Mouse (Mus musculus): ENCODE measurements around the gene Intu. TPM values are rescaled to one million over a fixed set of nuclear protein-coding genes. Genes with fewer than 3 reads are reported as not detected.

Gene Intu
- polyA plus RNA-seq, 1 experiment from 2014 or later = 2.6 TPM

DNA sequence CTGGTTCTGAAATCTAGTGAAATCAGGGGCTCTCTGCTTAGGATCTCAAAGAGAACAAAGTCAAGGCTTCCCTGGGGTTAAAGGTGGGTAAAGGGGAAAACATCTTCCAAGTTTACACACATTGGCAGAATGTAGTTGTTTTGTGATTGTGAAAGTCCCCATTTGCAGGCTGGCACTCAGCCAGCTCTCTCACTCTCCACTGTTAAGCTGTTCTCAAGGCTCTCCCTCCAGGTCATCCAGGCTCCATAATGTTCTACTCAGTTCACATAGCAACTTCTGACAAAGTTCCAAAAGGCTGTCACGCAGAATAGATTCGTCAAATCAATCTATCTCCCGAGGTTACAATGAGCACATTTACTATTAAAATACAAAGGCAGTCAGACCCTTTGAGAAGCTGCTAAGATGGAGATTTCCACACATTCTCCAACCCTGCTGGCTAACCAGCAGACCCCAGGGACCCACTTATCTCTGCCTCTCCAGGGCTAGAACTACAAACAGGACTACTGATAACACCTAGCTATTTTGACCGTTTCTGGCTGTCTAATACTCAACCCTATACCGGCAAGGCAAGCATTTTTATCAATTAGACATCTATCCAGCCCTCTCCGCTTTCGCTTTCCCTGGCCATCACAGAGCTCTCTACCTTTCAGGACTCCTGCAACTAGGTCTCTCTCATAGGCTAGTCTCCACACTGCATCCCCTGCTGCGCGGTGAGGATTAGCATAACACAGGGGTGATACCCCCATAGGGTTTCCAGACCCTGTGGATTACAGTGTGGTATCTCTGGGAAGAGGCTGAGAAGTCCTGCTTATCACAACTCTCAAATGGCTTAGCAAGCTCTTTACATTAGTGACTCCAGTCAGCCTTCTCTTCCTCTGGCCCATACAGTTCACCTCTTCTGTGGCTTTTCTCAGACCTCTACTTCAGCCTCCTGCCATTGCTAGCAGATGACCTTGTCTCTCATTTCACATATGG, 2.8 kb upstream of the Intu start:
- no peaks in the 10 kb centered on the region for H3K36me3 ChIP-seq
- no peak overlapping the region for H3K4me2 ChIP-seq
- no peaks in the 10 kb centered on the region for H3K9me3 ChIP-seq (replicated peaks)
- no peak overlapping the region for H3K9ac ChIP-seq
- peaks cover 24% of the 10 kb centered on the region for H3K4me1 ChIP-seq (replicated peaks)
- no peak for ATAC-seq (replicated peaks; ENCODE audit: insufficient number of reproducible peaks, insufficient read depth, low FRiP score, low read depth)
- H3K27ac ChIP-seq = no peak overlapping the region
- 15% methylated on average over 9 of the region's 9 CpGs for WGBS
- H3K27me3 ChIP-seq = peaks cover 12% of the 10 kb centered on the region
- no peak overlapping the region for H3K4me3 ChIP-seq

DNA sequence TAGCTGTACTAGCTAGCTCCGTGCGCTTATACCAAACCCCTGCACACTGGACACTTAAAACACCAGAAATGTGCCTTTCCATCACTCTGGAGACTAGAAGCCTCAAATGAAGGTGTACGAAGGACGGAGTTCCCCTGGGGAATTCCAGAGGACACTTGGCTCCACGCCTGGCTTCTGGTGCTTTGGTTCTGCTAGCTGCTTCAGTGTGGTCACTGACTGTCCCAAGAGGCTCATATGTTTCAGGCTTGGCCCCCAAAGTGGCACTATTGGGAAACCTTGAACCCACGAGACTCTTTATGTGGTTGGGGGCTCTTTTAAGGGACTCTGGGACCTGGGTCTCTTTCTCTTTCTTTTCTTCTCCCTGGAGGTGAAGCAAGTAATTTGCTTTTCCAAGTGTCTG, 2.1 kb upstream of the Intu start:
- 42% methylated on average over 6 of the region's 6 CpGs for whole genome bisulfite sequencing
- peaks cover 22% of the 10 kb centered on the region for H3K4me1 ChIP-seq (replicated peaks)
- ATAC-seq (replicated peaks; ENCODE audit: insufficient number of reproducible peaks, insufficient read depth, low FRiP score, low read depth) = no peak
- H3K27ac ChIP-seq = no peak overlapping the region
- H3K36me3 ChIP-seq = no peaks in the 10 kb centered on the region
- H3K9ac ChIP-seq = no peak overlapping the region
- H3K27me3 ChIP-seq = peaks cover 14% of the 10 kb centered on the region
- no peak overlapping the region for H3K4me2 ChIP-seq
- no peak overlapping the region for H3K4me3 ChIP-seq
- no peaks in the 10 kb centered on the region for H3K9me3 ChIP-seq (replicated peaks)

DNA sequence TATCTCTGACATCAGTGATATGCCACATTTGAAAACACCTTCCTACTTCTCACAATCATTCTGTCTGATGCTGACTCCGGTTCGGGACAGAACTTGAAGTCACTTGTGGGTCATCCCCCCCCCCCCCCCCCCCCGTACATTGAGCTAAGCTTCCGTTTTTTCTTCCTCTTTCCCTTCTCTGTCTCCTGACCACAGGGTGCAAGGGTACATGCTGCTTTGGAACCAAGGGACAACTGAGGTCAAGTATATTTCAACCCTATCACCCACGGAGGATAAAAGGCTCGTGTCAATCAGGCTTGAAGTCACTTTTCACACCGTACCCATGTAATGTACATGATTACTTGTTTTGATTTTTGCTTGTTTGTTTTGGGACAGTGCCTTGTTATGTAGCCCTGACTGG, 241 bp upstream of the Intu start:
- H3K4me2 ChIP-seq = peak overlapping the region; percentile 98
- no peak overlapping the region for H3K27ac ChIP-seq
- H3K27me3 ChIP-seq = peaks cover 18% of the 10 kb centered on the region
- peaks cover 22% of the 10 kb centered on the region for H3K4me1 ChIP-seq (replicated peaks)
- no peak for ATAC-seq (replicated peaks; ENCODE audit: insufficient number of reproducible peaks, insufficient read depth, low FRiP score, low read depth)
- H3K36me3 ChIP-seq = no peaks in the 10 kb centered on the region
- 19% methylated on average over 7 of the region's 7 CpGs for WGBS
- no peaks in the 10 kb centered on the region for H3K9me3 ChIP-seq (replicated peaks)
- H3K4me3 ChIP-seq = peak overlapping the region; percentile 63
- peak overlapping the region; percentile 61; the same call in 1 of the 2 replicates for H3K9ac ChIP-seq

DNA sequence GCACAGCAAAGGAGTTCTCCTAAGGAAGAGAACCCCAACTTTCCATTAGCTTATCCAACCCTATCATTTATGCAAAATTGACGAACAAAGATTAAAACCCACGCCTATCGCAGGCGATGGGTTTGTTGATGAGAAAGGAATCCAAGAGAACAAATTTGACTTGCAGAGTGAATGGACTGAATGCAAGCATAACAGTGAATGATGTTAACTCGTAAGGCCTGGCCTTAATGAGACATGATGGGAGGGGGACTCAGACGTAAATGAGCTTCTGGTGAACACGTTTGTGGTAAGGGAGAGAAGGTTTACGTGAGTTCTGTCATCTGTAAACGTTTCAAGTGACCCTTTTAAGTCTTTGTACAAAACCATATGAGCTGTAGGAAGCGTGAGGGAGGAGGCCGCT, 1.2 kb downstream of the Intu start:
- Histone ChIP-seq H3K27me3 (peaks cover 18% of the 10 kb centered on the region), H3K36me3 (no peaks in the 10 kb centered on the region), H3K9ac (no peak overlapping the region), H3K4me2 (peak overlapping the region; percentile 98), H3K4me3 (peak overlapping the region; percentile 63), H3K27ac (no peak overlapping the region), H3K4me1 (replicated peaks) (peaks cover 22% of the 10 kb centered on the region), H3K9me3 (replicated peaks) (no peaks in the 10 kb centered on the region)
- 31% methylated on average over 11 of the region's 11 CpGs for WGBS
- no peak for ATAC-seq (replicated peaks; ENCODE audit: insufficient number of reproducible peaks, insufficient read depth, low FRiP score, low read depth)

DNA sequence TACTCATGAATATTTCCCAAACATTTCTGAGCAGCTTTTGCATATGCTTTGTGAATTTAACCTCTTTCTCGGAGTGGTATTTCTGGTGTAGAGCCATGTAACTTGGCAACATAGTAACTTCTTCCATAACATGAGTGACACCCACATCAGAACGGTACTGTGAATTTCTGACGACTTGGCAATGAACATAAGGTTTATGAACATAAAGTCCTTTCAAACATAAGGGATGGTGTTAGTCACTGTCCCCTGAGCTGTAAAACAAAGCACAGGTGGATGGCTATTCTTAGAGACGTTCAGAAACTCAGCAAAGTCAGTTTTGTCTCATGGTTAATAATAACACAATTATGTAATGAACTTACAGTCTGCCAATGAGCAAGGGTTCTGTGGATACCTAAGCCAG, 3.1 kb downstream of the Intu start:
- H3K4me2 ChIP-seq = no peak overlapping the region
- no peaks in the 10 kb centered on the region for H3K9me3 ChIP-seq (replicated peaks)
- H3K4me3 ChIP-seq = no peak overlapping the region
- no peak overlapping the region for H3K9ac ChIP-seq
- peaks cover 9% of the 10 kb centered on the region for H3K4me1 ChIP-seq (replicated peaks)
- H3K27ac ChIP-seq = no peak overlapping the region
- 60% methylated on average over 4 of the region's 4 CpGs for WGBS
- no peaks in the 10 kb centered on the region for H3K36me3 ChIP-seq
- peaks cover 18% of the 10 kb centered on the region for H3K27me3 ChIP-seq
- no peak for ATAC-seq (replicated peaks; ENCODE audit: insufficient number of reproducible peaks, insufficient read depth, low FRiP score, low read depth)

DNA sequence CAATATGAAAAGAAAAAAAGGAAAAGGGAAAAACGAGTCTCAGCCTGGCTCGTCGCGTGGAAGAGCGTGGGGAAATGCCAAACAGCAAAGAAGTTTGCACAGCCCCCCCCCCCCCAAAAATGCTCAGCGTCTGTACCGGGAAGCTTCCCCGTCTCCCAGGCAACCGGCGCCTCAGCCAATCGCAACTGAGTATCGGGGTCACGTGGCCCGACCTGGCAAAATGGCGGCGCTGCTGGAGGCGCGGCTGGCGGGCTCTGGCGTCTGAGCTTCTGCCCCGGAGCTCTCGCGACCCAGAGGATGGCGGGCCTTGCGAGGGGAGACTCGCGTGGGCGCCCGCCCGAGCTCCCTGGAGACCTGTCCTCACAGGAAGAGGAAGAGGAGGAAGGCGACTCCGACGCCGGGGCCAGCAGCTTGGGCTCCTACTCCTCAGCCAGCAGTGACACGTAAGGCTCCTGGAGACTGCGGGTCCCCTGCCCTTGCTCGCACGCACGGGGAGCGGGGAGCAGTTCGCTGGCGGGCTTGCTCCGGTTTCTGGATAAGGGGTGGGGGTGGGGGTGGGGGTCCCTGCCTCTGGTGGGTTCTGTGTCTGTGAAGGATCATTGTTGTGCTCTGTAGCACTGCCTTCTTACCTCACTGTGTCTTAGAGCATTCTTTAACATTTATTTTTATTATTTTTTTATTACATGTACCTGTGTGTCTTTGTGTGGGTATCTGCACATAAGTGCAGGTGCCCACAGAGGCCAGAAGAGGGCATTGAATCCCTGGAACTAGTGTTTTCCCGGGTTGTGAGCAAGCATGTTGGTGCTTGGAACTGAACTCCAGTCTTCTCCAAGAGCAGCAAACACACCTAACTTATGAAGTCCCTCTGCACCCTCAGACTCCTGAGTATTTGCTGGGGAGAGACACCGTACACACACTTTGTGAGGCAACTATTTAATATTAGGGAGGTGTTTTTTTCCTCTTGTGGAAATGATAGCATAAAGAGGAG, 9.8 kb downstream of the Intu start:
- H3K27ac ChIP-seq = peak overlapping the region; percentile 46; the same call in 1 of the 2 replicates
- WGBS = 5% methylated on average over 38 of the region's 45 CpGs

DNA sequence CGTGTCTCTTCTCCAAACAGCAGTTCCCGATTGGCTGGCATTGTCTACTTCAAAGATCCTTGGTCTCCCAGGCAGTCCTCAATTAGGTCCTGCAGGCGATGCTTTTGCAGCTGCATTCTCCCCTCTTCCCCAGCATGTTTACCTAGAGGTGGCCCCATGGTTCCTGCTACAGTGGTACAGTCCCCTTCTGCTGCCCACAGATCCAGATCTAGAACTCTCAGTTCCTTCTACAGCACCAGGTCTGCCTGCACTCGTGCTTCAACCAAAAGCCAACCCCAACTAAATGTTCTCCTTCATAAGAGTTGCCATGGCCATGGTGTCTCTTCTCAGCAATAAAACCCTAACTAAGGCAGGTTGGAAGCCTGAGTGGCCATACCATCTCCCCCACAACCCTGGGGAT, 15.5 kb downstream of the Intu start:
- Histone ChIP-seq H3K27ac (no peak overlapping the region), H3K9me3 (replicated peaks) (no peaks in the 10 kb centered on the region), H3K4me3 (no peak overlapping the region), H3K4me1 (replicated peaks) (peaks cover 3% of the 10 kb centered on the region; the same call in 1 of the 2 replicates), H3K4me2 (no peak overlapping the region), H3K9ac (no peak overlapping the region), H3K27me3 (no peaks in the 10 kb centered on the region), H3K36me3 (no peaks in the 10 kb centered on the region)
- 84% methylated on average over 4 of the region's 4 CpGs for WGBS
- no peak for ATAC-seq (replicated peaks; ENCODE audit: insufficient number of reproducible peaks, insufficient read depth, low FRiP score, low read depth)

More for the DNA sequence above, 9.8 kb downstream of the Intu start:
- Histone ChIP-seq H3K4me1 (replicated peaks) (peaks cover 4% of the 10 kb centered on the region; the same call in 1 of the 2 replicates), H3K9me3 (replicated peaks) (no peaks in the 10 kb centered on the region), H3K27me3 (no peaks in the 10 kb centered on the region), H3K9ac (peak overlapping the region; percentile 82), H3K4me2 (peak overlapping the region; percentile 84), H3K4me3 (peak overlapping the region; percentile 97), H3K36me3 (no peaks in the 10 kb centered on the region)
- ATAC-seq (replicated peaks; ENCODE audit: insufficient number of reproducible peaks, insufficient read depth, low FRiP score, low read depth) = peak; percentile 89

DNA sequence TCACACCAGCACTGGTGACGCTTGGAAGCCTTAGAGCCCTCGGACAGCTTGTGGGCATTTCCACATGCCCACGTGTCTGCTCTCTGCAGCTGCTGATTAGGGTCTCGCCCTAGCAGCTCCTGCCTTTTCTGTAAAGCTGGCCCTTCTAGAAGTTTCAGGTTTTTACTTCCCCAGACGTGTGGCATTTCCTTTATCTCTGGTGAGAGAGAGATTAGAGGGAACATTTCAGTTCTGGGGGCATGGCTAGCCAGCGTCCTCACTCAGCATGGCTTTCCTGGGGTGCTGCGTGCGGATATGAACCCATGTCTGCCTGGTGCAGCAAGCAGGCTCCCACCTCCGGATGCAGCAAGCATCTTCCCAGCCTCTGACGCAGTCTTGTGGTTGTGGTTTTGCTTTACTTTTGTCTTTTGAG, 121.9 kb downstream of the Intu start:
- Histone ChIP-seq H3K9me3 (replicated peaks) (no peaks in the 10 kb centered on the region), H3K27ac (no peak overlapping the region), H3K4me3 (no peak overlapping the region), H3K27me3 (no peaks in the 10 kb centered on the region), H3K4me2 (no peak overlapping the region), H3K9ac (no peak overlapping the region), H3K36me3 (no peaks in the 10 kb centered on the region; the same call in 1 of the 2 replicates), H3K4me1 (replicated peaks) (peaks cover 5% of the 10 kb centered on the region; the same call in 1 of the 2 replicates)
- WGBS = 36% methylated on average over 10 of the region's 10 CpGs
- ATAC-seq (replicated peaks; ENCODE audit: insufficient number of reproducible peaks, insufficient read depth, low FRiP score, low read depth) = no peak

DNA sequence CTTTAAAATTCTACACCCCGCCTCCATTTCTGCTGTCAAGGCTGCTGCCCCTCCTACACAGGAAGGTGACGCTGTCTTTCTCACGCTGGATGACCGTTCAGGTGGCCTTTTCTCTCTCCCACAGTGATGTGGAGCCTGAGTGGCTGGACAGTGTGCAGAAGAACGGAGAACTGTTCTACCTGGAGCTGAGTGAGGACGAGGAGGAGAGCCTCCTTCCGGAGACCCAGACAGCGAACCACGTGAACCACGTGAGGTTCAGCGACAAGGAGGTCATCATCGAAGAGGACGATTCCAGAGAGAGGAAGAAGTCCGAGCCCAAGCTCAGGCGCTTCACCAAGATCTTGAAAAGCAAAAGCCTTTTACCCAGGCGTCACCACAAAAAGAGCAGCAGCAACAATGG, 122.5 kb downstream of the Intu start:
- ATAC-seq (replicated peaks; ENCODE audit: insufficient number of reproducible peaks, insufficient read depth, low FRiP score, low read depth) = no peak
- H3K36me3 ChIP-seq = no peaks in the 10 kb centered on the region; the same call in 1 of the 2 replicates
- no peaks in the 10 kb centered on the region for H3K9me3 ChIP-seq (replicated peaks)
- H3K9ac ChIP-seq = no peak overlapping the region
- H3K4me1 ChIP-seq (replicated peaks) = peaks cover 5% of the 10 kb centered on the region; the same call in 1 of the 2 replicates
- H3K4me3 ChIP-seq = no peak overlapping the region
- no peak overlapping the region for H3K4me2 ChIP-seq
- WGBS = 86% methylated on average over 16 of the region's 16 CpGs
- no peak overlapping the region for H3K27ac ChIP-seq
- H3K27me3 ChIP-seq = no peaks in the 10 kb centered on the region

DNA sequence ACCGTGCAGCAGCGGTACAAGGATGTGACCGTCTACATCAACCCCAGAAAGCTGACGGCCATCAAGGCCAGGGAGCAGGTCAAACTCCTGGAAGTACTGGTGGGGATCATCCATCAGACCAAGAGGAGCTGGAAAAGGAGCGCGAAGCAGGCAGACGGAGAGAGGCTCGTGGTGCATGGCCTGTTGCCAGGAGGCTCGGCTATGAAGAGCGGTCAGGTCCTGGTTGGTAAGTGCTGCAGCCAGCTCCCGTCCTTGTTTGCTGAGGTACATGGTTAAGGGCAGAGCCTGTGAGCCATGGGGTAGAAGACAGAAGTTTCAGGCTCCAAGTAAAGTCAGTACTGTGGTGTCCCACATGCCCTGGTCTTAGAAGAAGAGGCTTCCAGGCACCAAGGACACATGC, 122.9 kb downstream of the Intu start:
- no peak overlapping the region for H3K4me3 ChIP-seq
- no peaks in the 10 kb centered on the region for H3K9me3 ChIP-seq (replicated peaks)
- no peak overlapping the region for H3K27ac ChIP-seq
- 66% methylated on average over 11 of the region's 11 CpGs for WGBS
- no peaks in the 10 kb centered on the region; the same call in 1 of the 2 replicates for H3K36me3 ChIP-seq
- H3K9ac ChIP-seq = no peak overlapping the region
- no peak; the same call in 1 of the 2 replicates for ATAC-seq (replicated peaks; ENCODE audit: insufficient number of reproducible peaks, insufficient read depth, low FRiP score, low read depth)
- H3K4me1 ChIP-seq (replicated peaks) = peaks cover 5% of the 10 kb centered on the region; the same call in 1 of the 2 replicates
- no peak overlapping the region for H3K4me2 ChIP-seq
- no peaks in the 10 kb centered on the region for H3K27me3 ChIP-seq

DNA sequence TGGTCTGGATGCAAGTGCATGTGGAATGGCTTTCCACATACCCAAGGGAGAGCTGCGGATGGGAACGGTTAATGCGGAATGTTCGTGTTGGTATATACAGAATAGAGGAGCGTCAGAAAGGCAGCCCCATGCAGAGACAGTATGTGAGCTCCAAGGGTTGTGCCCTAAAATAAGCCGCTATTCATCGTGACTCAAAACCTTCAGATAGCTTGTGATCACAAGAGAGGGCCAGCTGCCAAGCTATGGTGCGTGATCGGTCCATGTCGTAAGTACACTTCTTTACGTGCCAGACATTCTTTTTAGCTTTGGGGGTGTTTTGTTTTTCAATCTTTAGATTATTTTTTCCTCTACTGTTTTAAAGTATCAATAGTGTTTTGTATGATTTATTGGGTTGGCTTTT, 124.5 kb downstream of the Intu start:
- Histone ChIP-seq H3K9ac (no peak overlapping the region), H3K4me1 (replicated peaks) (peaks cover 5% of the 10 kb centered on the region; the same call in 1 of the 2 replicates), H3K27me3 (no peaks in the 10 kb centered on the region), H3K9me3 (replicated peaks) (no peaks in the 10 kb centered on the region), H3K27ac (no peak overlapping the region), H3K36me3 (no peaks in the 10 kb centered on the region; the same call in 1 of the 2 replicates), H3K4me2 (no peak overlapping the region), H3K4me3 (no peak overlapping the region)
- WGBS = 74% methylated on average over 11 of the region's 11 CpGs
- no peak for ATAC-seq (replicated peaks; ENCODE audit: insufficient number of reproducible peaks, insufficient read depth, low FRiP score, low read depth)
